ENCODE assay signal across 29 mouse cellular contexts in the genomic region with DNA sequence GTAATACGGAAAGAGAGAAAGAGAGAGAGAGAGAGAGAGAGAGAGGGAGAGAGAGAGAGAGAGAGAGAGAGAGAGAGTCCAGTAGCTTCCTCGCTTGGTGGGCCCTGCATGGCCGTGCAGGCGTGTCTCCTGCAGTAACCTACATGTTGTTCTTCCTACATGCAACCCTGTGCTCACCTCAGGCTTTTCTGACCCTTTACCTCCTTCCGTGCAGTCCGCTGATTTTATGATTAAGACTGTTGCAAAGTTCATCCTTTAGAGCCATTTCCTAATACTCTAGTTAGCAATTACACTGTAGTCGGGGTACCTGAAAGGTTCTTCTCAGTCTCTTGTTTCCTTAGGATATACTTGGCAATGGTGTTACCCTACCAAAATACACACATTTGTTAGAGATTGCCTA.
DNase-seq lines count a peak whose midpoint lies in the region; ATAC-seq and TF ChIP-seq lines count a peak whose summit lies in the region.
"Had no signal": no experiment of that assay in that cellular context is flagged by ENCODE, and none has a peak within 500 bp of the region (broad histone marks: within the 10 kb centered on the region; RNA-seq: fewer than 3 reads in every experiment).

No protein-coding gene starts in this region.

- no peak overlapping the region for H3K9ac ChIP-seq in liver, adult 2 months (ENCODE audit: low read depth, low read length)
- H3K9ac ChIP-seq in liver, postnatal 0 days (replicated peaks): no peak overlapping the region
- no peak overlapping the region for H3K9ac ChIP-seq in intestine, embryonic 16.5 days (ENCODE audit: low read depth, low read length)
- H3K9ac ChIP-seq: embryonic facial prominence, embryonic 13.5 days; forebrain, embryonic 13.5 days; heart, embryonic 13.5 days; hindbrain, embryonic 14.5 days had no signal

- TF ChIP-seq POLR2A in kidney, adult 2 months (IDR thresholded peaks at IDR 0.05; ENCODE audit: low read depth, low read length): no peak
- no peak for TF ChIP-seq POLR2A in liver, adult 2 months (IDR thresholded peaks at IDR 0.05; ENCODE audit: extremely low read depth, insufficient read depth, low read length)

- WGBS in kidney, adult 2 months: 67% methylated on average over 7 of the region's 7 CpGs
- WGBS in liver, adult 2 months: 81% methylated on average over 7 of the region's 7 CpGs
- WGBS in liver, postnatal 0 days (ENCODE audit: insufficient replicate concordance): 82% methylated on average over 7 of the region's 7 CpGs
- 89% methylated on average over 7 of the region's 7 CpGs for WGBS in intestine, embryonic 16.5 days

- H3K9me3 ChIP-seq in liver, postnatal 0 days (ENCODE audit: low read length): no peaks in the 10 kb centered on the region
- H3K9me3 ChIP-seq in intestine, embryonic 16.5 days (ENCODE audit: control insufficient read depth, low read length): no peaks in the 10 kb centered on the region
- H3K9me3 ChIP-seq: embryonic facial prominence, embryonic 10.5 days; embryonic facial prominence, embryonic 13.5 days; forebrain, embryonic 10.5 days; forebrain, embryonic 13.5 days; heart, embryonic 10.5 days; heart, embryonic 13.5 days had no signal

- no peak overlapping the region for H3K27ac ChIP-seq in kidney, adult 2 months (ENCODE audit: insufficient read depth, low read depth, low read length)
- H3K27ac ChIP-seq in liver, adult 2 months (replicated peaks; ENCODE audit: insufficient read depth, low read depth, low read length): no peak overlapping the region
- no peak overlapping the region for H3K27ac ChIP-seq in liver, postnatal 0 days (ENCODE audit: low read depth)
- no peak overlapping the region for H3K27ac ChIP-seq in intestine, embryonic 16.5 days (ENCODE audit: low read length)
- H3K27ac ChIP-seq: embryonic facial prominence, embryonic 10.5 days; embryonic facial prominence, embryonic 13.5 days; forebrain, embryonic 10.5 days; forebrain, embryonic 13.5 days; heart, embryonic 10.5 days; heart, embryonic 13.5 days; hindbrain, embryonic 14.5 days; hindbrain, postnatal 0 days had no signal

- no peak overlapping the region for H3K4me2 ChIP-seq in liver, postnatal 0 days (ENCODE audit: low read depth, low read length)
- H3K4me2 ChIP-seq in intestine, embryonic 16.5 days (ENCODE audit: low read depth, low read length): no peak overlapping the region
- H3K4me2 ChIP-seq: embryonic facial prominence, embryonic 13.5 days; forebrain, embryonic 13.5 days; heart, embryonic 13.5 days; hindbrain, embryonic 14.5 days had no signal

- peak; percentile 48 for DNase-seq in kidney, adult 2 months
- no peak for DNase-seq in kidney, postnatal 4 days
- peak; percentile 70 for DNase-seq in liver, adult 2 months (ENCODE audit: extremely low read depth, low read depth, low spot score)
- no peak for DNase-seq in liver, postnatal 0 days
- DNase-seq in adrenal gland, postnatal 25 days: no peak
- DNase-seq: adrenal gland, adult 2 months; adrenal gland, postnatal 14 days; cerebellum, adult 11-12 months; cerebellum, adult 8-10 months; cerebellum, postnatal 10 days; cerebellum, postnatal 36 days; embryo, embryonic 11 days; gastrocnemius, postnatal 10 days; gastrocnemius, postnatal 36 days; heart, adult 18-20 months; heart, postnatal 14 days; heart, postnatal 4 days had no signal

- no peak for TF ChIP-seq EP300 in liver, postnatal 0 days (IDR thresholded peaks at IDR 0.05; ENCODE audit: low read depth)

- no peak for TF ChIP-seq CTCF in kidney, adult 2 months (conservative IDR thresholded peaks at IDR 0.05; ENCODE audit: insufficient read depth, insufficient read length, low read depth, low read length)
- no peak for TF ChIP-seq CTCF in liver, adult 2 months (IDR thresholded peaks at IDR 0.05; ENCODE audit: low read depth, low read length)
- no peak for TF ChIP-seq CTCF in liver, postnatal 0 days (IDR thresholded peaks at IDR 0.05; ENCODE audit: low read depth)

- H3K4me1 ChIP-seq in kidney, adult 2 months (ENCODE audit: control insufficient read depth, insufficient read depth, low read length): peaks cover 3% of the 10 kb centered on the region; the same call in 1 of the 2 replicates
- H3K4me1 ChIP-seq in liver, adult 2 months (ENCODE audit: control insufficient read depth, insufficient read depth, low read length): no peaks in the 10 kb centered on the region
- no peaks in the 10 kb centered on the region for H3K4me1 ChIP-seq in liver, postnatal 0 days (ENCODE audit: insufficient read depth)
- H3K4me1 ChIP-seq in intestine, embryonic 16.5 days (ENCODE audit: control insufficient read depth, insufficient read depth, low read length): no peaks in the 10 kb centered on the region
- H3K4me1 ChIP-seq: embryonic facial prominence, embryonic 10.5 days; embryonic facial prominence, embryonic 13.5 days; forebrain, embryonic 10.5 days; forebrain, embryonic 13.5 days; heart, embryonic 10.5 days; heart, embryonic 13.5 days had no signal

- no peak for ATAC-seq in liver, postnatal 0 days
- ATAC-seq in intestine, embryonic 16.5 days: peak; percentile 77
- ATAC-seq: CD4-positive, CD25-positive, alpha-beta regulatory T cell, adult 4 months; forebrain, embryonic 13.5 days; forebrain, embryonic 16.5 days; hindbrain, postnatal 0 days had no signal

- no peak overlapping the region for H3K4me3 ChIP-seq in kidney, adult 2 months (ENCODE audit: insufficient read depth, low read depth, low read length)
- H3K4me3 ChIP-seq in liver, adult 2 months (ENCODE audit: insufficient read depth, low read depth, low read length): no peak overlapping the region
- no peak overlapping the region for H3K4me3 ChIP-seq in liver, postnatal 0 days (ENCODE audit: low read depth, low read length)
- H3K4me3 ChIP-seq in intestine, embryonic 16.5 days (ENCODE audit: low read length): no peak overlapping the region
- H3K4me3 ChIP-seq: embryonic facial prominence, embryonic 10.5 days; embryonic facial prominence, embryonic 13.5 days; erythroblast, embryonic 14.5 days; forebrain, embryonic 10.5 days; forebrain, embryonic 13.5 days; heart, embryonic 10.5 days; heart, embryonic 13.5 days had no signal

- no peaks in the 10 kb centered on the region for H3K36me3 ChIP-seq in kidney, adult 2 months (ENCODE audit: control insufficient read depth, insufficient read depth, low read length)
- no peaks in the 10 kb centered on the region for H3K36me3 ChIP-seq in liver, adult 2 months (ENCODE audit: control insufficient read depth, insufficient read depth, low read length)
- H3K36me3 ChIP-seq in liver, postnatal 0 days (replicated peaks; ENCODE audit: insufficient read depth, low read length): no peaks in the 10 kb centered on the region
- H3K36me3 ChIP-seq in intestine, embryonic 16.5 days (ENCODE audit: control insufficient read depth, insufficient read depth, low read length): no peaks in the 10 kb centered on the region
- H3K36me3 ChIP-seq: embryonic facial prominence, embryonic 10.5 days; embryonic facial prominence, embryonic 13.5 days; forebrain, embryonic 10.5 days; heart, embryonic 10.5 days; heart, embryonic 13.5 days had no signal

- H3K27me3 ChIP-seq in kidney, adult 2 months (replicated peaks; ENCODE audit: control insufficient read depth, insufficient read depth, low read length): no peaks in the 10 kb centered on the region
- H3K27me3 ChIP-seq in liver, adult 2 months (ENCODE audit: control insufficient read depth, insufficient read depth, low read length): no peaks in the 10 kb centered on the region
- H3K27me3 ChIP-seq in liver, postnatal 0 days (ENCODE audit: insufficient read depth, low read length): no peaks in the 10 kb centered on the region
- no peaks in the 10 kb centered on the region for H3K27me3 ChIP-seq in intestine, embryonic 16.5 days (replicated peaks; ENCODE audit: control insufficient read depth, insufficient read depth, low read length)
- H3K27me3 ChIP-seq: embryonic facial prominence, embryonic 13.5 days; forebrain, embryonic 13.5 days; heart, embryonic 13.5 days had no signal

- no peaks in the 10 kb centered on the region for H3K79me2 ChIP-seq in liver, adult 2 months (ENCODE audit: control insufficient read depth, insufficient read depth, low read length)

Comparison
In these comparisons a context has a peak if more than half of its experiments do, and no peak if none do; other contexts are left out.
1. DNase-seq: peak in kidney, adult 2 months (single experiment) and liver, adult 2 months (single experiment); none in kidney, postnatal 4 days (0 of 2), liver, postnatal 0 days (single experiment) and adrenal gland, postnatal 25 days (single experiment).